Mouse (Mus musculus) midbrain, postnatal 0 days (tissue): ENCODE data around the gene Itga9. TPM values are rescaled to one million over a fixed set of nuclear protein-coding genes. Genes with fewer than 3 reads are reported as not detected.

Experiments used
- ATAC-seq: fragments of 200-750 bp; cut with Nextera tagmentation; 2 replicates; pipeline ENCODE4 v1.8.0; 2017; ENCODE audit warnings: moderate number of reproducible peaks, mild to moderate bottlenecking, moderate TSS enrichment, moderate library complexity; ENCODE audit not compliant: low FRiP score
- DNase-seq: peaks from one replicate; pipeline ENCODE4 v3.0.0-alpha.2; 2015; ENCODE audit warnings: low spot score
- H3K27ac ChIP-seq: fragments of 300-500 bp; sonication (generic); 2 replicates; pipeline ENCODE4 v1.5.1; 2014; ENCODE audit warnings: low read depth, mild to moderate bottlenecking, low read length, mixed read lengths
- H3K27me3 ChIP-seq: fragments of 300-500 bp; sonication (generic); 2 replicates; pipeline ENCODE4 v1.6.1; 2014; ENCODE audit warnings: low read length, control low read depth, mixed read lengths; ENCODE audit not compliant: insufficient read depth
- H3K36me3 ChIP-seq: fragments of 300-500 bp; sonication (generic); 2 replicates; pipeline ENCODE4 v1.6.1; 2014; ENCODE audit warnings: low read length, control low read depth, mixed read lengths; ENCODE audit not compliant: insufficient read depth
- H3K4me1 ChIP-seq: fragments of 300-500 bp; sonication (generic); 2 replicates; pipeline ENCODE4 v1.6.1; 2014; ENCODE audit warnings: mild to moderate bottlenecking, control low read depth, antibody characterized with exemption, low read length, mixed read lengths; ENCODE audit not compliant: insufficient read depth
- H3K4me2 ChIP-seq: fragments of 300-500 bp; sonication (generic); 2 replicates; pipeline ENCODE4 v1.6.1; 2014; ENCODE audit warnings: low read depth, mild to moderate bottlenecking, low read length, mixed read lengths; ENCODE audit not compliant: poor library complexity, severe bottlenecking
- H3K4me3 ChIP-seq: fragments of 300-500 bp; sonication (generic); 2 replicates; pipeline ENCODE4 v1.5.1; 2014; ENCODE audit warnings: low read depth, mild to moderate bottlenecking, low read length, moderate library complexity
- H3K9ac ChIP-seq: fragments of 300-500 bp; sonication (generic); replicated peaks from 2 replicates; pipeline ENCODE4 v1.6.1; 2014; ENCODE audit warnings: mild to moderate bottlenecking, low read length, moderate library complexity, mixed read lengths; ENCODE audit not compliant: poor library complexity, severe bottlenecking
- H3K9me3 ChIP-seq: fragments of 300-500 bp; sonication (generic); 2 replicates; pipeline ENCODE4 v1.6.1; 2016; ENCODE audit warnings: low read length, control low read depth
- CTCF ChIP-seq: IDR thresholded peaks from 2 replicates; pipeline ENCODE4 v1.5.1; 2016; ENCODE audit warnings: antibody characterized with exemption, mild to moderate bottlenecking
- whole genome bisulfite sequencing: fragments of 180-500 bp; shearing (Covaris S2); extraction: QIAGEN DNeasy Blood & Tissue Kit; methylation state at CpG from one replicate; pipeline ENCODE4 v1.1.7; 2014; 5-methylcytosine and 5-hydroxymethylcytosine counted together
- polyA plus RNA-seq: library from polyadenylated mRNA; unstranded; fragments of >200 nt; fragmentation: Nextera tagmentation; extraction: Ambion mirVana; gene quantifications from 2 replicates; pipeline ENCODE4 v1.2.1, GENCODE M21; 2015
- total RNA-seq: library from RNA; depleted of rRNA; stranded (reverse); fragments of >200 nt; gene quantifications from 2 replicates; pipeline ENCODE4 v1.2.3, GENCODE M21; 2014

Gene Itga9
- total and polyA plus RNA-seq, 2 experiments from 2014 or later, result 1.1 to 8.2 TPM

- 80% methylated on average over 3 of the region's 3 CpGs for WGBS
- TF ChIP-seq CTCF, result no peak
- H3K4me3 ChIP-seq, result no peak overlapping the region
- no peak overlapping the region for H3K27ac ChIP-seq
- no peaks in the 10 kb centered on the region for H3K4me1 ChIP-seq
- H3K9ac ChIP-seq, result no peak overlapping the region
- no peaks in the 10 kb centered on the region for H3K9me3 ChIP-seq
- ATAC-seq (no peak), DNase-seq (no peak)
- no peaks in the 10 kb centered on the region for H3K36me3 ChIP-seq
- H3K27me3 ChIP-seq, result no peaks in the 10 kb centered on the region
- H3K4me2 ChIP-seq, result no peak overlapping the region
Measured at GRCm38 (mm10) chr9:118832533-118832932, 226.0 kb downstream of the Itga9 start.

DNA sequence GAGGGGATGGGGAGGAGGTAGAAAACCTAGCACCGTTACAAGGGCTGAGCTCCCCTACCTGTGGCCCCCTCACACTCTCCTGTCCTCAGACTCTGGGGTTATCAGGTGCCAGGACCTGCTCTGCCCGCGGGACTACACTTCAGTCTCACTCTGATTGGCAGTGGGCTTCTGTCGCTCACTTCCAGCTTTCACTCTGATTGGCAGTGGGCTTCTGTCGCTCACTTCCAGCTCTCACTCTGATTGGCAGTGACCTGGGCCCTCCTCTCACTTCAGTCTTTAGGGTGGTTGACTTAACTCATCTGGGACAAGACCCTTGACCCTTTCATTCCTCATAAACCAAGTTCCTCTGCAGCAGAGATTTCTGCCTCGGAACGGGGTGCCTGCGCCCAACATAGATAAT, 226.9 kb downstream of the Itga9 start:
- no peak for TF ChIP-seq CTCF
- 84% methylated on average over 8 of the region's 8 CpGs for WGBS
- no peak overlapping the region for H3K27ac ChIP-seq
- H3K4me2 ChIP-seq, result no peak overlapping the region
- no peak overlapping the region for H3K9ac ChIP-seq
- H3K4me3 ChIP-seq, result no peak overlapping the region
- no peaks in the 10 kb centered on the region for H3K27me3 ChIP-seq
- no peaks in the 10 kb centered on the region for H3K36me3 ChIP-seq
- no peak for ATAC-seq
- no peaks in the 10 kb centered on the region for H3K9me3 ChIP-seq
- DNase-seq, result no peak
- no peaks in the 10 kb centered on the region for H3K4me1 ChIP-seq

DNA sequence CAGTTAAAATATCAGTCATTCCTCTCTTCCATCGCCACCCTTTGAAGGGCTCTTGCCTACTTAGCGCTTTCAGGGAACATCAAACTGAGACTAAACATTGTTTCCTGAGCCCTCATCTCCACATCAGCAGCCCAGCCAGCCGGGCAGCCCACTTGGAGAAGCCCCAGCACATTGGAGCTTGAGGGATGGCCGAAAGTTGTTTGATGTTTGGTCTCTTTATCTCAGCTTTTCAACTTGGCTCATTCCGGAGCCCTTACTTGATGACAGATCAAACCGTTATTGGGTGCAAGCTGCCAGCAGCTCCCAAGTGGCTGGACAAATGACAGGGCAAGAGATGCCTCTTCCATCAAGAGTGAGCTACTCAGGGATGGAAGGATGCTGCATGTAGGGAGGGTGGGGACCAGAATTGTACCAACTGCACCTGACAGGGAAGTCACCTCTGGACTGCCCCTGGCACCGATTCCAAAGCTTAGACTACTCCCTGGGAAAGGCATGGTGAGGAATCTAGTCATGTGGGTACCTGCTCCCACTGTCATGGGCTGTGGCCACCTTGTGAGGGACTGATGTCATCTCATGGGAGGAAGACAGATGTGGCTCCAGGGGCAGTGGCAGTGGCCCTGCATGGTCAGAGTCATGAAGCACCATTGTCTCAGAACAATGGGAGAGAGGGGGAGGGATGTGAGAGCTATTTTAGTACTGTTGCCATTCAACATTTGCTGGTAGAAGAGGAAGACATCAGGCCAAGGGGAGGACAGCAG, 232.6 kb downstream of the Itga9 start:
- TF ChIP-seq CTCF, result no peak
- 86% methylated on average over 7 of the region's 7 CpGs for WGBS
- Histone ChIP-seq H3K4me1 (no peaks in the 10 kb centered on the region), H3K9ac (no peak overlapping the region), H3K27me3 (no peaks in the 10 kb centered on the region), H3K9me3 (no peaks in the 10 kb centered on the region), H3K36me3 (no peaks in the 10 kb centered on the region), H3K4me3 (no peak overlapping the region), H3K27ac (no peak overlapping the region), H3K4me2 (no peak overlapping the region)
- DNase-seq (no peak), ATAC-seq (no peak)

GRCm38 (mm10) chr9:118841247-118841646, 234.8 kb downstream of the Itga9 start:
- Histone ChIP-seq H3K9me3 (no peaks in the 10 kb centered on the region), H3K27me3 (no peaks in the 10 kb centered on the region), H3K9ac (no peak overlapping the region), H3K36me3 (no peaks in the 10 kb centered on the region), H3K4me3 (no peak overlapping the region), H3K4me1 (no peaks in the 10 kb centered on the region), H3K4me2 (no peak overlapping the region), H3K27ac (no peak overlapping the region)
- ATAC-seq, result no peak
- 89% methylated on average over 6 of the region's 6 CpGs for WGBS
- no peak for DNase-seq
- no peak for TF ChIP-seq CTCF

DNA sequence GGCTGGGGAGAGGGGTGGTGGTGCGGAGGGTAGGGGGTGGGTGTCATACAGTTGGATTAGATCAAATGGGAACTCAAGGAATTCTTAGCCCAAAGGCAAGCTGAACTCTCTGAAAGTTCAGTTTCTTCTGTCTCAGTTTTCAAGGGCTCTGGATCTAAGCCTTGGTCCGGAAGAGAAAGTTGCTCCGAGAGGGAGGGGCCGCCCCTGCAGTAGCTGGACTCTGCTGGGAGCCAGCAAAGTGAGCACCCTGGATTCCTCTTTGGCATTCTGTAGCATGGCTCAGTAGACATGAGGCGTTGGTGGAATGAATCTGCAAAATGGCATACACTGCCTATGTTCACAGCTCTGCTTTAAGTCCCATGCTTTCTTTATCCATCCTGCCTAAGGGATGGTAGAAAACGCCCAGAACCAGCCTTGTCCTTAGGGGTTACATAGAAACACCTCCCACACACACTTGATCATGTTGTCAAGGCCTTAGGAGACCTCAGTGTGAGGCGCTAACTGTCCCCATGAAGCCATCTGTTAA, 235.5 kb downstream of the Itga9 start:
- ATAC-seq, result no peak
- Histone ChIP-seq H3K9me3 (no peaks in the 10 kb centered on the region), H3K4me2 (no peak overlapping the region), H3K27me3 (no peaks in the 10 kb centered on the region), H3K4me1 (no peaks in the 10 kb centered on the region), H3K4me3 (no peak overlapping the region), H3K27ac (no peak overlapping the region), H3K9ac (no peak overlapping the region), H3K36me3 (no peaks in the 10 kb centered on the region)
- no peak for DNase-seq
- TF ChIP-seq CTCF, result no peak
- WGBS, result 89% methylated on average over 7 of the region's 7 CpGs

DNA sequence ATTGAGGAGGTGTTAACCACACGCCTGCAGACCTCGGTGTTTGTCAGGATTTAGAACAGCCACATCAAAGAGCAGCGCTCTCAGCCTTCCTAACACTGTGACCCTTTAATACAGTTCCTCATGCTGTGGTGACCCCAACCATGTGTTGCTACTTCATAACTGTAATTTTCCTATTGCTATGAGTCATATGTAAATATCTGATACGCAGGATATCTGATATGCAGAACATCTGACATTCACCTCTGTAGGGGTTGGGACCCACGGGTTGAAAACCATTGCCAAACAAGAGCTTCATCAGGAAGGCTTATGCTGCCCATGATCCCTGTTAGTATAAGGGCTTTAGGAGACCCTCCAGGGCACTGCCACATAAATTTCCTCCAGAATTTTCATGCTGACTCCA, 237.2 kb downstream of the Itga9 start:
- H3K27me3 ChIP-seq, result no peaks in the 10 kb centered on the region
- H3K36me3 ChIP-seq, result no peaks in the 10 kb centered on the region
- no peak for ATAC-seq
- H3K4me1 ChIP-seq, result no peaks in the 10 kb centered on the region
- no peaks in the 10 kb centered on the region for H3K9me3 ChIP-seq
- no peak for TF ChIP-seq CTCF
- no peak overlapping the region for H3K27ac ChIP-seq
- no peak overlapping the region for H3K4me2 ChIP-seq
- 93% methylated on average over 5 of the region's 5 CpGs for WGBS
- no peak overlapping the region for H3K4me3 ChIP-seq
- no peak overlapping the region for H3K9ac ChIP-seq
- DNase-seq, result no peak
